ENCODE assay signal across 8 mouse cellular contexts in genomic region chr15:11904848-11905672, GRCm38 (mm10). TPM values are rescaled to one million over a fixed set of nuclear protein-coding genes. Genes with fewer than 3 reads are reported as not detected.
DNase-seq lines count a peak whose midpoint lies in the region; ATAC-seq lines count a peak whose summit lies in the region.

No protein-coding gene starts in this region.

- no peaks in the 10 kb centered on the region for H3K9me3 ChIP-seq in embryonic facial prominence, embryonic 10.5 days
- no peaks in the 10 kb centered on the region for H3K9me3 ChIP-seq in heart, embryonic 13.5 days
- H3K9me3 ChIP-seq in kidney, embryonic 16.5 days (ENCODE audit: low read length), result no peaks in the 10 kb centered on the region

- peaks cover 46% of the 10 kb centered on the region for H3K4me1 ChIP-seq in embryonic facial prominence, embryonic 10.5 days
- peaks cover 29% of the 10 kb centered on the region for H3K4me1 ChIP-seq in heart, embryonic 13.5 days
- peaks cover 19% of the 10 kb centered on the region for H3K4me1 ChIP-seq in kidney, embryonic 16.5 days (ENCODE audit: insufficient read depth, low read length)

- peak overlapping the region; percentile 63 for H3K4me3 ChIP-seq in embryonic facial prominence, embryonic 10.5 days
- H3K4me3 ChIP-seq in heart, embryonic 13.5 days, result peak overlapping the region; percentile 75
- peak overlapping the region; percentile 56 for H3K4me3 ChIP-seq in kidney, embryonic 16.5 days (ENCODE audit: low read length)

- peaks cover 81% of the 10 kb centered on the region for H3K27me3 ChIP-seq in embryonic facial prominence, embryonic 10.5 days (replicated peaks; ENCODE audit: low read depth, poor library complexity, severe bottlenecking)
- H3K27me3 ChIP-seq in heart, embryonic 13.5 days (replicated peaks), result peaks cover 7% of the 10 kb centered on the region; the same call in 1 of the 2 replicates
- H3K27me3 ChIP-seq in kidney, embryonic 16.5 days (ENCODE audit: insufficient read depth, low read length), result peaks cover 22% of the 10 kb centered on the region; the same call in 1 of the 2 replicates

- intact Hi-C loops in left cerebral cortex, postnatal 4 days (cut with DNase I), result loop anchor here (5.0 kb wide), 2 partner anchors 153 to 313 kb away; no protein-coding TSS in a partner anchor

- H3K4me2 ChIP-seq in heart, embryonic 13.5 days, result peak overlapping the region; percentile 97
- peak overlapping the region; percentile 93 for H3K4me2 ChIP-seq in kidney, embryonic 16.5 days (replicated peaks; ENCODE audit: low read depth, low read length)

- H3K27ac ChIP-seq in embryonic facial prominence, embryonic 10.5 days (replicated peaks), result peak overlapping the region; percentile 78
- peak overlapping the region; percentile 90 for H3K27ac ChIP-seq in heart, embryonic 13.5 days (replicated peaks)
- H3K27ac ChIP-seq in kidney, embryonic 16.5 days (ENCODE audit: low read length), result peak overlapping the region; percentile 50; the same call in 1 of the 2 replicates

- under 1% methylated on average over 90 of the region's 90 CpGs for WGBS in embryonic facial prominence, embryonic 10.5 days
- WGBS in heart, embryonic 13.5 days, result under 1% methylated on average over 87 of the region's 90 CpGs
- under 1% methylated on average over 90 of the region's 90 CpGs for WGBS in kidney, embryonic 16.5 days

- peak; percentile 21 to 52 for DNase-seq in left cerebral cortex, adult 18-20 months (ENCODE audit: low spot score in 2 of 2)
- DNase-seq in left cerebral cortex, postnatal 4 days, result no peak
- DNase-seq in embryonic facial prominence, embryonic 10.5 days (ENCODE audit: low spot score), result peak; percentile 72
- peak; percentile 49 for DNase-seq in lung, postnatal 10 days
- DNase-seq in right cerebral cortex, postnatal 10 days (ENCODE audit: low spot score in 2 of 2), result peak; percentile 41 to 45
- no peak for DNase-seq in T-cell, adult 2 months (ENCODE audit: low spot score)

- no peaks in the 10 kb centered on the region for H3K36me3 ChIP-seq in embryonic facial prominence, embryonic 10.5 days (replicated peaks)
- no peaks in the 10 kb centered on the region for H3K36me3 ChIP-seq in heart, embryonic 13.5 days
- H3K36me3 ChIP-seq in kidney, embryonic 16.5 days (ENCODE audit: insufficient read depth, low read length), result no peaks in the 10 kb centered on the region

- no peak for ATAC-seq in heart, embryonic 13.5 days (ENCODE audit: extremely low read depth, insufficient number of reproducible peaks, low FRiP score, low TSS enrichment)
- ATAC-seq in kidney, embryonic 16.5 days (ENCODE audit: low FRiP score, low TSS enrichment), result peak; percentile 7; the same call in 1 of the 2 replicates

- H3K9ac ChIP-seq in heart, embryonic 13.5 days, result peak overlapping the region; percentile 86
- peak overlapping the region; percentile 74 for H3K9ac ChIP-seq in kidney, embryonic 16.5 days (replicated peaks; ENCODE audit: low read length)

RNA-seq across cellular contexts. Expression of gene Npr3, which starts 2.0 kb away (rescaled TPM):
- total RNA-seq in left cerebral cortex, adult 18-20 months (2021), result 10 to 100 TPM; 11.4 to 13.1 TPM
- 10 to 100 TPM; 12.4 to 13.1 TPM for total RNA-seq in left cerebral cortex, postnatal 4 days (2021)
- 3.9 and 4.4 TPM in 2 replicates for polyA plus RNA-seq in embryonic facial prominence, embryonic 10.5 days (2016; fragmentation: Nextera tagmentation; extraction: Ambion mirVana)
- 9.1 and 9.9 TPM in 2 replicates for polyA plus RNA-seq in heart, embryonic 13.5 days (2015; fragmentation: Nextera tagmentation; extraction: Ambion mirVana)
- polyA plus RNA-seq in kidney, embryonic 16.5 days (2015; fragmentation: Nextera tagmentation; extraction: Ambion mirVana), result 5.9 and 7.7 TPM in 2 replicates

Comparison
In these comparisons a context has a peak if more than half of its experiments do, and no peak if none do; other contexts are left out.
1. DNase-seq: peak in left cerebral cortex, adult 18-20 months (2 of 2), embryonic facial prominence, embryonic 10.5 days (single experiment), lung, postnatal 10 days (single experiment) and right cerebral cortex, postnatal 10 days (2 of 2); none in left cerebral cortex, postnatal 4 days (single experiment) and T-cell, adult 2 months (single experiment).
2. Peak in every context shown above with its lines, with median percentiles within 50 percentile points of each other: H3K27ac ChIP-seq and H3K4me3 ChIP-seq.